Mouse (Mus musculus): ENCODE results near the gene Gm867. TPM values are rescaled to one million over a fixed set of nuclear protein-coding genes. Genes with fewer than 3 reads are reported as not detected.

Gm867 gene
- total and polyA plus RNA-seq, 2 experiments from 2014 or later, result 0.31 TPM; not detected in 1

DNA sequence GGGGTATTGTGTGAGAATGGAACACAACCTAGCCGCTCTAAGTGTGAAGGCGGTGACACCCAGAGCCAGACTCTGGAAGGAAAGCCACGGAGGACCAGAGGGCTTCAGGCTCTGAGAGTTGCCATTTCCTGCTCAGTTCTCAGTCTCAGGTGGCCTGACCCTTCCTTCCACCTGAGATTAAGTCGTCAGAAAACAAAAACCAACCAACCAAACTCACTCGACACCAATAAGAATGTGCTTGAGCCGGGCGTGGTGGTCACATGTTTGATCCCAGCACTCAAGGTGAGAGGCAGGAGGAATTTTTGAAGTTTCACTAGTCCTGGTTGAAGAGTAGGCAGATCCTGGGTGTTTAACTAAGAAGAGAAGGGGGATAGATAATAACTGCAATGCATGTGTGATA is 5.4 kb upstream of the Gm867 start:
- no peaks in the 10 kb centered on the region for H3K9me3 ChIP-seq (replicated peaks; ENCODE audit: control insufficient read depth, low read length)
- H3K27ac ChIP-seq (ENCODE audit: low read depth), result no peak overlapping the region
- no peak for DNase-seq (ENCODE audit: low spot score)
- H3K36me3 ChIP-seq (replicated peaks; ENCODE audit: control insufficient read depth, insufficient read depth, low read length), result no peaks in the 10 kb centered on the region
- H3K4me1 ChIP-seq (ENCODE audit: control insufficient read depth, insufficient read depth), result peaks cover 11% of the 10 kb centered on the region
- TF ChIP-seq CTCF (IDR thresholded peaks at IDR 0.05; ENCODE audit: low read depth), result no peak
- TF ChIP-seq EP300 (IDR thresholded peaks at IDR 0.05; ENCODE audit: low read depth), result no peak
- WGBS, result 76% methylated on average over 7 of the region's 7 CpGs
- H3K4me2 ChIP-seq (ENCODE audit: low read depth, low read length), result no peak overlapping the region
- no peak overlapping the region for H3K4me3 ChIP-seq (ENCODE audit: low read depth, low read length)
- no peak overlapping the region for H3K9ac ChIP-seq (replicated peaks; ENCODE audit: low read depth, low read length)
- H3K27me3 ChIP-seq (ENCODE audit: control insufficient read depth, insufficient read depth, low read length), result peaks cover 5% of the 10 kb centered on the region; the same call in 1 of the 2 replicates
- ATAC-seq (ENCODE audit: insufficient read depth, low read depth), result no peak

DNA sequence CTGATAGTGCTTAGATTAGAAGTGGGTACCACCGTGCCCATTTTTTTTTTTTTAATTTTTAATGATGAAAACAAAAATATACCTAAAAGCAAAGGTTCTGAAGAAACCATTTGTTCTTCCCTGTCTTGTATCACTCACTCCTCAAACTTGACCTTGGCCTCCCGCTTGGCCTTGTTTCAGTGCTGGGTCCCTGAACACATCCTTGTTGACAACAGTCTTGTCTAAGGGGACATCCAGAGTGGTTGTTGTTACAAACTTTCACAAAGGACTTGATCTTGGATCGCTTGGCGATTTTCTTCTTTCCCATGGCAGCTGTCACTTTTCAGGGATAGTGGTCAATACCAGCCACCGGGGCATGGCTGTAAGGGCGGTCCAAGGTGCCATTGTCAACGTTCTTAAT is 4.7 kb upstream of the Gm867 start:
- no peak overlapping the region for H3K9ac ChIP-seq (replicated peaks; ENCODE audit: low read depth, low read length)
- H3K27ac ChIP-seq (ENCODE audit: low read depth), result no peak overlapping the region
- H3K27me3 ChIP-seq (ENCODE audit: control insufficient read depth, insufficient read depth, low read length), result no peaks in the 10 kb centered on the region
- H3K4me3 ChIP-seq (ENCODE audit: low read depth, low read length), result no peak overlapping the region
- no peaks in the 10 kb centered on the region for H3K9me3 ChIP-seq (replicated peaks; ENCODE audit: control insufficient read depth, low read length)
- H3K4me2 ChIP-seq (ENCODE audit: low read depth, low read length), result no peak overlapping the region
- no peak for ATAC-seq (ENCODE audit: insufficient read depth, low read depth)
- TF ChIP-seq EP300 (IDR thresholded peaks at IDR 0.05; ENCODE audit: low read depth), result no peak
- TF ChIP-seq CTCF (IDR thresholded peaks at IDR 0.05; ENCODE audit: low read depth), result no peak
- H3K36me3 ChIP-seq (replicated peaks; ENCODE audit: control insufficient read depth, insufficient read depth, low read length), result no peaks in the 10 kb centered on the region
- DNase-seq (ENCODE audit: low spot score), result no peak
- peaks cover 10% of the 10 kb centered on the region; the same call in 1 of the 2 replicates for H3K4me1 ChIP-seq (ENCODE audit: control insufficient read depth, insufficient read depth)
- WGBS, result 86% methylated on average over 7 of the region's 7 CpGs

- Histone ChIP-seq H3K4me1 (ENCODE audit: control insufficient read depth, insufficient read depth) (peaks cover 10% of the 10 kb centered on the region; the same call in 1 of the 2 replicates), H3K27ac (ENCODE audit: low read depth) (no peak overlapping the region), H3K4me2 (ENCODE audit: low read depth, low read length) (no peak overlapping the region), H3K9me3 (replicated peaks; ENCODE audit: control insufficient read depth, low read length) (no peaks in the 10 kb centered on the region), H3K4me3 (ENCODE audit: low read depth, low read length) (no peak overlapping the region), H3K36me3 (replicated peaks; ENCODE audit: control insufficient read depth, insufficient read depth, low read length) (no peaks in the 10 kb centered on the region), H3K27me3 (ENCODE audit: control insufficient read depth, insufficient read depth, low read length) (no peaks in the 10 kb centered on the region), H3K9ac (replicated peaks; ENCODE audit: low read depth, low read length) (no peak overlapping the region; the same call in 1 of the 2 replicates)
- DNase-seq (ENCODE audit: low spot score) (no peak), ATAC-seq (ENCODE audit: insufficient read depth, low read depth) (no peak)
- 34% methylated on average over 11 of the region's 11 CpGs for WGBS
- TF ChIP-seq EP300 (IDR thresholded peaks at IDR 0.05; ENCODE audit: low read depth), result no peak
- TF ChIP-seq CTCF (IDR thresholded peaks at IDR 0.05; ENCODE audit: low read depth), result no peak
Observed at GRCm38 (mm10) chr10:75944066-75944772, 3.7 kb upstream of the Gm867 start.

DNA sequence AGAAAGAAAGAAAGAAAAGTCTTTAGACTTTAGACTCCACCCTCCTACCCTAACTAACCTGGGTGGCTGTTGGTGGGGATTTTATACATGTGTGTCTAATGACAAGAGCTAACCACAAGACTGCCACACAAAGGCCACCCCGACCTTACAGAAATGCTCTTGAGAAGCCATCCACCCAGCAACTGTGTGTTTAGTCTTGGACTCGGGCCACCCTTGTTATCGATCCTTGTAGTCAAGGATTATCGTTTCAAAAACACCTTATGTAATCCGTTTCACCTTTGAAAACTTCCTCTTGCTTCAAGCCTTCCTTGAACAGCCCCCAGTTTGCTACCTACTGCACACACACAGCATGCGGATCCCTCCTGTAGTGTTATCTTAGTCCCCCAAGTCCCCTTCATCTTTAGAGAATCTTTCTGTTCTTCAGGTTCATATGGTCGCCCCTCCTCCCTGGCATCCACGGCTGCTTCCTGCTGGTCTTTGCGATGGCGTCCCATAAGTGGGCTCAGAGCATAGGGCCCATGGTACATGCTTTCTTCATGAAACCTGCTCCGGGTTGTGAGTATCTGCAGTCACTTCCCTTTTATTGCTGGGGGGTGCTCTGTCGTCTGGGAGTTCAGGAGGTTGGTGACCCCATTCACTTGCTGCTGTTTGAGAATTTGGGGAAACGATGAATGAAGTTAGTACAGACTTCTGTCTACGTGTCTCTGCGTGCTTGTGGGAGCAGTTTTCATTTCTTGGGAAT is 2.4 kb upstream of the Gm867 start, which contains the start of gene Vpreb3:
Vpreb3 (plus strand) TSS at position 322 of the 742 bp plus-strand sequence.
- no peak within 1 kb of the TSS for H3K4me3 ChIP-seq (ENCODE audit: low read depth, low read length)
- H3K27ac ChIP-seq (ENCODE audit: low read depth), result no peak within 1 kb of the TSS
- TF ChIP-seq CTCF (IDR thresholded peaks at IDR 0.05; ENCODE audit: low read depth) (no peak), EP300 (IDR thresholded peaks at IDR 0.05; ENCODE audit: low read depth) (no peak)
- no peaks in the 10 kb centered on the region for H3K27me3 ChIP-seq (ENCODE audit: control insufficient read depth, insufficient read depth, low read length)
- ATAC-seq (ENCODE audit: insufficient read depth, low read depth), result no peak
- 74% methylated on average over 15 of the region's 15 CpGs for WGBS
- no peak for DNase-seq (ENCODE audit: low spot score)
- H3K9ac ChIP-seq (replicated peaks; ENCODE audit: low read depth, low read length), result no peak within 1 kb of the TSS
- no peaks in the 10 kb centered on the region for H3K9me3 ChIP-seq (replicated peaks; ENCODE audit: control insufficient read depth, low read length)
- H3K36me3 ChIP-seq (replicated peaks; ENCODE audit: control insufficient read depth, insufficient read depth, low read length), result no peaks in the 10 kb centered on the region
- H3K4me1 ChIP-seq (ENCODE audit: control insufficient read depth, insufficient read depth), result peaks cover 15% of the 10 kb centered on the region; the same call in 1 of the 2 replicates
- no peak within 1 kb of the TSS for H3K4me2 ChIP-seq (ENCODE audit: low read depth, low read length)

GRCm38 (mm10) chr10:75941042-75941824 is 761 bp upstream of the Gm867 start:
- Histone ChIP-seq H3K9me3 (replicated peaks; ENCODE audit: control insufficient read depth, low read length) (no peaks in the 10 kb centered on the region), H3K27me3 (ENCODE audit: control insufficient read depth, insufficient read depth, low read length) (no peaks in the 10 kb centered on the region)
- WGBS, result 71% methylated on average over 9 of the region's 9 CpGs

More at GRCm38 (mm10) chr10:75941042-75941824, 761 bp upstream of the Gm867 start:
- ATAC-seq (ENCODE audit: insufficient read depth, low read depth), result no peak
- no peak for TF ChIP-seq EP300 (IDR thresholded peaks at IDR 0.05; ENCODE audit: low read depth)
- no peak for TF ChIP-seq CTCF (IDR thresholded peaks at IDR 0.05; ENCODE audit: low read depth)
- Histone ChIP-seq H3K4me2 (ENCODE audit: low read depth, low read length) (no peak overlapping the region), H3K27ac (ENCODE audit: low read depth) (no peak overlapping the region), H3K4me3 (ENCODE audit: low read depth, low read length) (no peak overlapping the region), H3K9ac (replicated peaks; ENCODE audit: low read depth, low read length) (no peak overlapping the region), H3K36me3 (replicated peaks; ENCODE audit: control insufficient read depth, insufficient read depth, low read length) (no peaks in the 10 kb centered on the region), H3K4me1 (ENCODE audit: control insufficient read depth, insufficient read depth) (peaks cover 15% of the 10 kb centered on the region; the same call in 1 of the 2 replicates)
- no peak for DNase-seq (ENCODE audit: low spot score)
